Mouse (Mus musculus): ENCODE measurements around the gene Eri2. TPM values are rescaled to one million over a fixed set of nuclear protein-coding genes. Genes with fewer than 3 reads are reported as not detected.
"Not testable (repeated sequence)": the region's sequence is repeated elsewhere in the genome, so short reads cannot be mapped to it uniquely, and the experiment has no call there.

Gene Eri2
- polyA plus RNA-seq, 1 experiment from 2014 or later: 26.2 TPM

DNA sequence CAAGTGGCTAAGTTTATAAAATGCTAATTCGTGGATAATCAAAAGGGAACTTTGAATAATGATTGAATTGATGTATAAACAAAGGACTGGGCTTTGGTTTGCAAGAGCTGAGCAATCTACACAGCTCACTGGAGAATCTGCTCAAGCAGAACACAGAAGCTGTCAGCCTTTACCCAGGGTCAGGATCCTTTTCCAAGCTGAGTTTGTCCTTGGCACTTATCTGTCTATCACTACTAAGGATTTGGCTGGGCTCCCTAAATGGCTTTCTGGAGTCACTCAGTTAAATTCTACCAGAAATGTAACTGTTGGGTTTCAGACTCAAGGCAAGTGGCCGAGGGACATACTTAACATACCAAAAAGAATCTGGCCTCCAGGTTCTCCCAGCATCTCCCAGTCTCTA, 43.9 kb downstream of the Eri2 start:
- WGBS: 52% methylated on average over 2 of the region's 2 CpGs
- Histone ChIP-seq H3K4me3 (ENCODE audit: low read length) (no peak overlapping the region), H3K9me3 (ENCODE audit: low read length) (no peaks in the 10 kb centered on the region), H3K27me3 (ENCODE audit: insufficient read depth, low read length) (no peaks in the 10 kb centered on the region), H3K27ac (ENCODE audit: low read length) (no peak overlapping the region), H3K4me2 (replicated peaks; ENCODE audit: low read depth, low read length) (no peak overlapping the region), H3K9ac (replicated peaks; ENCODE audit: low read length) (no peak overlapping the region), H3K36me3 (ENCODE audit: insufficient read depth, low read length) (no peaks in the 10 kb centered on the region), H3K4me1 (ENCODE audit: insufficient read depth, low read length) (no peaks in the 10 kb centered on the region)
- ATAC-seq (ENCODE audit: low FRiP score, low TSS enrichment): no peak

DNA sequence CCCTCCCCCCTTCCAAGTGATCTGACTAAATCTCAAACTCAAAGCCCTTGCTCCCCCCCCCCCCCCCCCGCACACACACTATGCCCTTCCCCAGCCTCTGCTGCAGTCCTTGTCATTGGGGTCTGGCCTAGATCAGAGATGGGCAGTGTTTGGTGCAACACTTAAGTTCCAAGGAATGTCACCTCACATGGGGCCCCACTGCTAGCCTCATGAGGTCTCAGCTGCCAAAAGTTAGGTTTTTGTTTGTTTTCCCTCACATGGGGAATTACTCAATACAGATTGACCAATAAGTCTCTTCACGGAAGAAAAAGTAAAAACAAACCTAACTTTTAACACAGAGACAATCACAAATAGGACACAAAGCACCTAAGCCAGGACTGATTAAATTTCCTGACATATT, 45.1 kb downstream of the Eri2 start:
- WGBS: 72% methylated on average over 1 of the region's 2 CpGs
- Histone ChIP-seq H3K4me2 (replicated peaks; ENCODE audit: low read depth, low read length) (no peak overlapping the region), H3K4me3 (ENCODE audit: low read length) (no peak overlapping the region), H3K36me3 (ENCODE audit: insufficient read depth, low read length) (no peaks in the 10 kb centered on the region), H3K9me3 (ENCODE audit: low read length) (no peaks in the 10 kb centered on the region), H3K9ac (replicated peaks; ENCODE audit: low read length) (no peak overlapping the region), H3K27me3 (ENCODE audit: insufficient read depth, low read length) (no peaks in the 10 kb centered on the region), H3K27ac (ENCODE audit: low read length) (no peak overlapping the region), H3K4me1 (ENCODE audit: insufficient read depth, low read length) (0 out of 2 replicates have a peak, but pooled peaks cover 4% of the 10 kb centered on the region)
- ATAC-seq (ENCODE audit: low FRiP score, low TSS enrichment): no peak

DNA sequence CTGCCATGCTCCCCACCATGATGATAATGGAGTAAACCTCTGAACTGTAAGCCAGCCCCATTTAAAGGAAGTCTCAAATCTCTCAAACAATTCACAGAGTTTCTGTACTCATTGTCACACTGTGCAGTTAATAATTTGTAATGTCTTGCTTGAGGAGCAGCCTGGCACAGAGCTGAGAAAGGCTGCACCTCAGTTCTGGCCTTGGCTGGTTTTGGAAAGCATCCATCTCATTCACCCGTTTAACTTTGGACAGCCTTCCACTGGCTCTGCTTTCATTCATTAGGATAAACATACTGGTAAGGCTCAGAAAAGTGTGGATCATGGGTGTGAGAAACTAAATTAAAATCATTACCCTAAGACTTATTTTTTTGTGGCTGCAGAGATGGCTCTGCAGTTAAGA, 48.0 kb downstream of the Eri2 start:
- Histone ChIP-seq H3K27me3 (ENCODE audit: insufficient read depth, low read length) (no peaks in the 10 kb centered on the region), H3K4me2 (replicated peaks; ENCODE audit: low read depth, low read length) (no peak overlapping the region), H3K9ac (replicated peaks; ENCODE audit: low read length) (no peak overlapping the region), H3K4me1 (ENCODE audit: insufficient read depth, low read length) (0 out of 2 replicates have a peak, but pooled peaks cover 4% of the 10 kb centered on the region), H3K9me3 (ENCODE audit: low read length) (no peaks in the 10 kb centered on the region), H3K27ac (ENCODE audit: low read length) (no peak overlapping the region), H3K4me3 (ENCODE audit: low read length) (no peak overlapping the region), H3K36me3 (ENCODE audit: insufficient read depth, low read length) (no peaks in the 10 kb centered on the region)
- 0 out of 2 replicates have a peak, but pooled peaks have one; percentile 28 for ATAC-seq (ENCODE audit: low FRiP score, low TSS enrichment)
- WGBS: 68% methylated on average over 1 of the region's 1 CpGs

DNA sequence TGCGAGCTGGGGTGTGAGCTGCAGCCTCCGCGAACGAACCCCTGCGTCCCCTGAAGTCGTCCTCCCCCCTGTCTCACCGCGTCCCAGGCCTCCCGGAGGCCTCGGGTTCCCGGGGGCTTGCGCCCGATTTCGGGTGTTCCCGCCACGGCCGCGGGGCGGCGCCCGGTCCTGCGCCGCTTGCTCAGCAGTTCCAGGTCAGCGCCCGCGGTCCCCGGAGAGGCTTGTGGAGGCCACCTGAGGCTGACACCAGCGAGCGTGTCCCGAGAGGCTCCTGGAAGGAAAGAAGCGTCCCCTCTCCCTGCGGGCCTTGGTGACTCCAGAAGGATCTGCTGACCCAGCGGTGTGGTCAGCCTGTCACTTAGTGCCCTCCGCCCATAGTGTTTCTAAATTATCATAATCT, 49.5 kb downstream of the Eri2 start:
- Histone ChIP-seq H3K9ac (replicated peaks; ENCODE audit: low read length) (0 out of 2 replicates have a peak overlapping the region, but pooled peaks have one; percentile 2), H3K27ac (ENCODE audit: low read length) (no peak overlapping the region), H3K36me3 (ENCODE audit: insufficient read depth, low read length) (no peaks in the 10 kb centered on the region), H3K4me2 (replicated peaks; ENCODE audit: low read depth, low read length) (peak overlapping the region; percentile 33), H3K4me3 (ENCODE audit: low read length) (peak overlapping the region; percentile 20), H3K27me3 (ENCODE audit: insufficient read depth, low read length) (no peaks in the 10 kb centered on the region), H3K9me3 (ENCODE audit: low read length) (no peaks in the 10 kb centered on the region), H3K4me1 (ENCODE audit: insufficient read depth, low read length) (0 out of 2 replicates have a peak, but pooled peaks cover 4% of the 10 kb centered on the region)
- peak; percentile 50 for ATAC-seq (ENCODE audit: low FRiP score, low TSS enrichment)
- 7% methylated on average over 32 of the region's 34 CpGs for WGBS

DNA sequence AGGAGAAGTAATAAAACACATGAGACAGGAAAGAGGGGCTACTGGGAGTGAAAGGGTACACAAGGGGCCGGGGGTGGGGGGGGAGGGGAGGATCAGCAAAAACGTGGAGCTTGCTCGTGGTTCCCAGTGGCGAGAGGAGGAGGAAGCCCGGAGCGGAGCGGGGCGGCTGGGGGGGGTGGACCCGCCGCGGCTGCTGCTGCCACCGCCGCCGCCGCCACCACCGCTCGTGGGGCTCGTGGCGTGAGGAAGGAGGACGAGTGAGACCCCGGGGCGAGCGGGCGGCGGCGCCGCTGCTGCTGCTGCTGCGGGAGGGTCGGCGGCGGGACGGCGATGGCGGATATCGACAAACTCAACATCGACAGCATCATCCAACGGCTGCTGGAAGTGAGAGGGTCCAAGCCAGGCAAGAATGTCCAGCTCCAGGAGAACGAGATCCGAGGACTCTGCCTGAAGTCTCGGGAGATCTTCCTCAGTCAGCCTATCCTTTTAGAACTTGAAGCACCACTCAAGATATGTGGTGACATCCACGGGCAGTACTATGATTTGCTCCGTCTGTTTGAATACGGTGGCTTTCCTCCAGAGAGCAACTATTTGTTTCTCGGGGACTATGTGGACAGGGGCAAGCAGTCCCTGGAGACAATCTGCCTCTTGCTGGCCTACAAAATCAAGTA, 53.9 kb downstream of the Eri2 start:
- H3K27me3 ChIP-seq (ENCODE audit: insufficient read depth, low read length); H3K9me3 ChIP-seq (ENCODE audit: low read length); H3K4me1 ChIP-seq (ENCODE audit: insufficient read depth, low read length); H3K27ac ChIP-seq (ENCODE audit: low read length); H3K9ac ChIP-seq (replicated peaks; ENCODE audit: low read length); H3K36me3 ChIP-seq (ENCODE audit: insufficient read depth, low read length): not testable (repeated sequence)
- peak; percentile 66; the same call in 1 of the 2 replicates for ATAC-seq (ENCODE audit: low FRiP score, low TSS enrichment)
- H3K4me2 ChIP-seq (replicated peaks; ENCODE audit: low read depth, low read length): peak overlapping the region; percentile 56
- WGBS: under 1% methylated on average over 23 of the region's 44 CpGs
- peak overlapping the region; percentile 38 for H3K4me3 ChIP-seq (ENCODE audit: low read length)

DNA sequence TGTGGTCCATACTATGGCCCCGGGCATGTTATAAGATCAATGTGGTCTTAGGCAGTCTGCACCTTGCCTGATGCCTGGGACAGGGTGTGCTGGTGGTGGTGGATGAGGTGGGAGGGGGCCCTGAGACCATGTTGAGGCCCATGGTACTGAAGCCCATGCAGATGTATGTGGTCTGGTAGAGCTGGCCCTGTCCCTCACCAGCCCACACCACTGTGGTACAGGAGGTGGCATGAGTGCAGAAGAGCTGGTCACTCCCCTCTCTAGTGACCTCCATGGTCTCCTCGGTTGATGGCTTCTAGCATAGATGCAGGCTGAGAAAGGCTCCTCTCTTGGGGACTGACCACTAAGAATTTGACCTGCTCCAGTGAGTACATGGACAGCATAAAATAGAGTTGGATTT, 55.0 kb downstream of the Eri2 start:
- ATAC-seq (ENCODE audit: low FRiP score, low TSS enrichment): peak; percentile 57; the same call in 1 of the 2 replicates
- Histone ChIP-seq H3K27ac (ENCODE audit: low read length) (no peak overlapping the region), H3K9ac (replicated peaks; ENCODE audit: low read length) (no peak overlapping the region), H3K36me3 (ENCODE audit: insufficient read depth, low read length) (no peaks in the 10 kb centered on the region), H3K4me3 (ENCODE audit: low read length) (no peak overlapping the region), H3K9me3 (ENCODE audit: low read length) (peaks cover 4% of the 10 kb centered on the region; the same call in 1 of the 2 replicates), H3K27me3 (ENCODE audit: insufficient read depth, low read length) (no peaks in the 10 kb centered on the region), H3K4me1 (ENCODE audit: insufficient read depth, low read length) (no peaks in the 10 kb centered on the region), H3K4me2 (replicated peaks; ENCODE audit: low read depth, low read length) (no peak overlapping the region)
- 83% methylated on average over 2 of the region's 2 CpGs for WGBS

DNA sequence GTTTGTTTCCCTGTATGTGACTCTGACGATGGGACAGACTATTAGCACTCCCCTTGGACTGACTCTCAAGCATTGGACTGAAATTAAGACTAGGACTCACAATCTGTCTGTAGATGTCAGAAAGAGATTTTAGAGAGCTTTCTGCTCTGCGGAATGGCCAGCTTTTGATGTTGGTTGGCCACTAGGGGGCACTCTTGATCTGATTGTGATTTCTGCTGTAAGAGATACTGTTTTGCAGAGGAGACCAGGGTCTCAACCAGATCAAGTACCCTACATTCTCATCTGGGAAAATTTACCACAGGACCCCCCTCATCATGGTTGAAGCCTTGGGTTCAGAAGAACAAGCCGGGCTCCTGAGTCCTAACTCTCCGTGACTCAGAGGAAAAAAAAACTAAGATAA, 62.6 kb downstream of the Eri2 start:
- H3K36me3 ChIP-seq (ENCODE audit: insufficient read depth, low read length); H3K9ac ChIP-seq (replicated peaks; ENCODE audit: low read length); H3K4me3 ChIP-seq (ENCODE audit: low read length); H3K4me1 ChIP-seq (ENCODE audit: insufficient read depth, low read length); H3K9me3 ChIP-seq (ENCODE audit: low read length); H3K27ac ChIP-seq (ENCODE audit: low read length); H3K27me3 ChIP-seq (ENCODE audit: insufficient read depth, low read length); ATAC-seq (ENCODE audit: low FRiP score, low TSS enrichment); H3K4me2 ChIP-seq (replicated peaks; ENCODE audit: low read depth, low read length): not testable (repeated sequence)
- WGBS: 81% methylated on average over 4 of the region's 4 CpGs

DNA sequence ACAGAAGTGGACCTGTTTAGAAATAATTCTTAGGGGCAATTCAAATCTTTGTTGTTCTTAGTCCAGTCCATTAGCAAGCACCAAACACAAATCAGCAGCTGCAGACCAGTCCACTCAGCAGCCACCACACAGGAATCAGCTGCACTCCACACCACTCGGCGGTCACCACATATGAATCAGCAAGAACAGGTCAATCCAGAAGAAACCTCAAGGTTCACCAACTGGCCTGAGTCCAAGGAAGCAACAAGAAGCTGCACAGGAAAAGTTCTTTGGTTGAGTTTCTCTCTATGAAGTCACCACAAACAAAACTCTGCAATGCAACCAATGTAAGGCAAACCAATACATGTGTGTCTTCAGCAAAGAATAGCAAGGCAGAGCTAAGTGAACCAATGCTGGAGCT, 66.2 kb downstream of the Eri2 start:
- Histone ChIP-seq H3K4me3 (ENCODE audit: low read length) (no peak overlapping the region), H3K9ac (replicated peaks; ENCODE audit: low read length) (no peak overlapping the region), H3K9me3 (ENCODE audit: low read length) (peaks cover 6% of the 10 kb centered on the region), H3K4me2 (replicated peaks; ENCODE audit: low read depth, low read length) (no peak overlapping the region), H3K27ac (ENCODE audit: low read length) (no peak overlapping the region), H3K27me3 (ENCODE audit: insufficient read depth, low read length) (no peaks in the 10 kb centered on the region), H3K4me1 (ENCODE audit: insufficient read depth, low read length) (no peaks in the 10 kb centered on the region), H3K36me3 (ENCODE audit: insufficient read depth, low read length) (no peaks in the 10 kb centered on the region)
- 87% methylated on average over 2 of the region's 2 CpGs for WGBS
- no peak for ATAC-seq (ENCODE audit: low FRiP score, low TSS enrichment)

DNA sequence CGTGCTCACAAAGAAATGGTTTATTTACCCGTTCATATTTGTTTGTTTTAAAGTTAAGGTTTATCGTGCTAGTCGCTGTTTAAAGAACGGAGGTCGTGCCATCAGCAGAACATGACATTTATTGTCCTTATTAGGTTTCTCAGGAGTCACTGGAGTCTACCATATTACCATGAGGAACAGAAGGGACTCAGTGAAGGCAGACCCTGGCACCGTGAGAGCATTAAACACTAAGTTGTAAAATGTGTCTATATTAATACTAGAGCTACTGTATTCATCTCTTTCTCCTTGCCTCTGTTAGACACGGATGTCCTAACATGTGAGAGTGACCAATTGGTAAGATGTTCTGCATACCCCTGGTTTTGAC, 72.9 kb downstream of the Eri2 start:
- Histone ChIP-seq H3K27ac (ENCODE audit: low read length) (no peak overlapping the region), H3K4me3 (ENCODE audit: low read length) (peak overlapping the region; percentile 97), H3K4me2 (replicated peaks; ENCODE audit: low read depth, low read length) (peak overlapping the region; percentile 72), H3K9ac (replicated peaks; ENCODE audit: low read length) (peak overlapping the region; percentile 97), H3K27me3 (ENCODE audit: insufficient read depth, low read length) (no peaks in the 10 kb centered on the region), H3K4me1 (ENCODE audit: insufficient read depth, low read length) (peaks cover 5% of the 10 kb centered on the region), H3K36me3 (ENCODE audit: insufficient read depth, low read length) (peaks cover 27% of the 10 kb centered on the region), H3K9me3 (ENCODE audit: low read length) (no peaks in the 10 kb centered on the region)
- peak; percentile 47 for ATAC-seq (ENCODE audit: low FRiP score, low TSS enrichment)
- WGBS: 12% methylated on average over 8 of the region's 8 CpGs

DNA sequence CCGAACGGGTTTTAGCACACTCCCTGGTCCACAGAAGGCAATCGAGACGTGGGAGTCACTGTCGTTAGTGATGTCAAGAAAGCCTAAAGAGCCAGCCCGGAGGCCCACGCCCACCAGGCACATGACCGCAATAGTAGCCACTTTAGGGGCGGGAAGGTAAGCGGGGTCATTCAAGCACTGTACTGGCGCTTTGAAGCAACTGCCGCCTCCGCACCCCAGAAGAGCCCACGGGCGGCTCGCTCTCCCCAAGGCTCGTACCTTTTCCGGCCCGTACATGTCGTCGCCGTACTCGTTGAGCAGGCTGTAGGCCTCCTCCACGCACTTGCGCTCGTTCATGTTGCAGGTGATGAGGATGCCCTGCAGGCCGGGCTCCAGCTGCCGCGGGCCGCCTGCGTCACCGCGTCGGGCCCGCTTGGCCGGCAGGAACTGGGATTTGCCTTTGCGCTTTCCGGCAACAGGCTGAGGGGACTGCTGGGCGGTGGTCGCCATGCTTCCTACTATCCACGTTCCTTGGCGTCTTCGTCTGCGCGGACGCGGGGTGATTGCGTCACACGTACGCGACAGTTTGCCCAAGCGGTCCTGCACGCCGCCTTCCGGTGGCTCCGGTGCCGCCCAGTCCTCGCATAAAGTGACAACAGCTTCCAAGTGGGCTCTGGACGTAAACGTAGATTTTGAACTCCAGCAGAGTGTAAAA, 73.5 kb downstream of the Eri2 start, which contains the start of gene Thumpd1:
TSS of gene Thumpd1 (minus strand) at position 546 of the 694 bp plus-strand sequence.
- H3K27me3 ChIP-seq (ENCODE audit: insufficient read depth, low read length): no peaks in the 10 kb centered on the region
- H3K9me3 ChIP-seq (ENCODE audit: low read length): no peaks in the 10 kb centered on the region
- peaks cover 32% of the 10 kb centered on the region for H3K36me3 ChIP-seq (ENCODE audit: insufficient read depth, low read length)
- peaks cover 5% of the 10 kb centered on the region for H3K4me1 ChIP-seq (ENCODE audit: insufficient read depth, low read length)
- H3K27ac ChIP-seq (ENCODE audit: low read length): peak within 1 kb of the TSS; percentile 74
- peak; percentile 97 for ATAC-seq (ENCODE audit: low FRiP score, low TSS enrichment)
- WGBS: under 1% methylated on average over 60 of the region's 60 CpGs
- peak within 1 kb of the TSS; percentile 97 for H3K9ac ChIP-seq (replicated peaks; ENCODE audit: low read length)
- peak within 1 kb of the TSS; percentile 72 for H3K4me2 ChIP-seq (replicated peaks; ENCODE audit: low read depth, low read length)
- peak within 1 kb of the TSS; percentile 97 for H3K4me3 ChIP-seq (ENCODE audit: low read length)
